Mouse (Mus musculus): ENCODE results near the gene Oas1h.

DNA sequence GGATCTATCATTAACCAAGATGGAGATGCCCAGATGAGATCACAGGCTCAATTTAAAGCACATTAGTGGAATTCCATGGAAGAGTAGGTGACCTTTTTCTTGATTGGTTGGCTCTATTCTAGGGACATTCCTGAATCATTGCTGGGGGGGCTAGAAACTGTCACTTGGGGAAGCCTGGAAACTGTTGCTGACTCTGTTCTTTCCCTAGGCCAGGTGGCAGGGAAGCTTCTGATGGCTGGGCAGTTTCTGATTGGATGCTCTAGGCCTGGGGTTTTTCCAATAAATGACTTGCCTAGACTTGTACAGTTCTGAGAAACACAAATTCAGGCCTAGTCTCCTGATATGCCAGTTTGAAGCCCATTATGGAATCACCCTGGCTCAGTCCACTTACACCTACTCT lies 42.2 kb upstream of the Oas1h start:
- TF ChIP-seq CTCF (IDR thresholded peaks at IDR 0.05; ENCODE audit: low read depth) (no peak), EP300 (optimal IDR thresholded peaks at IDR 0.05) (no peak)
